Mouse (Mus musculus) CH12.LX (cell line): ENCODE measurements around the gene Epb41l3. TPM values are rescaled to one million over a fixed set of nuclear protein-coding genes. Genes with fewer than 3 reads are reported as not detected.

Experiments
- DNase-seq: peaks from one replicate; pipeline ENCODE4 v3.0.0-alpha.2; 2013; ENCODE audit errors: extremely low read depth
- H3K27ac ChIP-seq: 2 replicates; pipeline ENCODE4 v1.5.1; 2012; ENCODE audit warnings: low read depth, mild to moderate bottlenecking, control low read depth, moderate library complexity; ENCODE audit not compliant: insufficient read depth
- H3K27me3 ChIP-seq: replicated peaks from 2 replicates; pipeline ENCODE3; 2012; ENCODE audit warnings: inconsistent platforms
- H3K36me3 ChIP-seq, 2 experiments: replicated peaks in 1 of 2; 2 replicates each; pipeline versions ENCODE3 to v1.6.1; 2012; ENCODE audit warnings: inconsistent platforms in 1 of 2, low read length in 1 of 2, mild to moderate bottlenecking in 1 of 2, mixed read lengths in 1 of 2, moderate library complexity in 1 of 2; ENCODE audit not compliant: control insufficient read depth in 1 of 2, insufficient read depth in 1 of 2
- H3K4me1 ChIP-seq, 2 experiments: 2 replicates each; pipeline ENCODE4 v1.6.1; 2012; ENCODE audit warnings: inconsistent platforms in 1 of 2, moderate library complexity in 1 of 2; ENCODE audit not compliant: insufficient read depth in 2 of 2, control insufficient read depth in 1 of 2
- H3K4me2 ChIP-seq: 2 replicates; pipeline ENCODE4 v1.6.1; 2012; ENCODE audit warnings: low read depth, mild to moderate bottlenecking, control low read depth; ENCODE audit not compliant: poor library complexity, insufficient read depth, severe bottlenecking
- H3K4me3 ChIP-seq, 3 experiments: fragments of 150-350 bp in 1 of 3; sonication (generic) in 1 of 3; replicated peaks in 1 of 3; 2 replicates each; pipeline versions ENCODE3 to v1.5.1; 2011 to 2012; ENCODE audit warnings: low read depth in 2 of 3, low read length in 2 of 3, mild to moderate bottlenecking in 2 of 3, moderate library complexity in 2 of 3, control low read depth in 1 of 3, improper control_type of control experiment in 1 of 3, inconsistent platforms in 1 of 3, mixed read lengths in 1 of 3; ENCODE audit not compliant: poor library complexity in 1 of 3
- H3K79me2 ChIP-seq: replicated peaks from 2 replicates; pipeline ENCODE4 v1.6.1; 2012; ENCODE audit warnings: mild to moderate bottlenecking, moderate library complexity; ENCODE audit not compliant: control insufficient read depth, poor library complexity, insufficient read depth, severe bottlenecking; ENCODE audit errors: extremely low read depth
- H3K9ac ChIP-seq: 2 replicates; pipeline ENCODE4 v1.6.1; 2012; ENCODE audit warnings: low read depth, mild to moderate bottlenecking, control low read depth, moderate library complexity; ENCODE audit not compliant: insufficient read depth
- H3K9me3 ChIP-seq: replicated peaks from 2 replicates; pipeline ENCODE3; 2012; ENCODE audit warnings: low read length, inconsistent platforms, mixed read lengths
- CHD1 ChIP-seq: IDR thresholded peaks from 2 replicates; pipeline ENCODE4 v1.6.1; 2012; ENCODE audit warnings: low read depth, low read length, improper control_type of control experiment, inconsistent platforms
- E2F4 ChIP-seq: IDR thresholded peaks from 2 replicates; pipeline ENCODE4 v1.6.1; 2011; ENCODE audit warnings: low read depth, low read length, improper control_type of control experiment; ENCODE audit not compliant: insufficient replicate concordance
- ELF1 ChIP-seq: IDR thresholded peaks from 2 replicates; pipeline ENCODE4 v1.6.1; 2014; ENCODE audit warnings: low read depth, mild to moderate bottlenecking, inconsistent platforms, low read length, improper control_type of control experiment
- EP300 ChIP-seq: IDR thresholded peaks from 2 replicates; pipeline ENCODE4 v1.6.1; 2011; ENCODE audit warnings: low read length, improper control_type of control experiment
- HCFC1 ChIP-seq: IDR thresholded peaks from 2 replicates; pipeline ENCODE4 v1.6.1; 2012; ENCODE audit warnings: low read depth, mild to moderate bottlenecking, inconsistent platforms, low read length, improper control_type of control experiment
- IRF4 ChIP-seq: IDR thresholded peaks from 2 replicates; pipeline ENCODE4 v1.6.1; 2014; ENCODE audit warnings: low read depth, mild to moderate bottlenecking, inconsistent platforms, low read length, improper control_type of control experiment
- JUN ChIP-seq: IDR thresholded peaks from 2 replicates; pipeline ENCODE4 v1.6.1; 2011; ENCODE audit warnings: low read depth, mild to moderate bottlenecking, low read length, improper control_type of control experiment, moderate library complexity; ENCODE audit not compliant: insufficient read depth
- MEF2A ChIP-seq: IDR thresholded peaks from 2 replicates; pipeline ENCODE4 v1.6.1; 2014; ENCODE audit warnings: low read depth, mild to moderate bottlenecking, inconsistent platforms, low read length, improper control_type of control experiment, borderline replicate concordance
- MXI1 ChIP-seq: IDR thresholded peaks from 2 replicates; pipeline ENCODE4 v1.6.1; 2011; ENCODE audit warnings: mild to moderate bottlenecking, low read depth, low read length, improper control_type of control experiment
- MYC ChIP-seq: IDR thresholded peaks from 2 replicates; pipeline ENCODE4 v1.6.1; 2011; ENCODE audit warnings: low read depth, mild to moderate bottlenecking, improper control_type of control experiment, low read length
- NELFE ChIP-seq: IDR thresholded peaks from 2 replicates; pipeline ENCODE4 v1.6.1; 2011; ENCODE audit warnings: low read depth, low read length, improper control_type of control experiment
- NRF1 ChIP-seq: IDR thresholded peaks from 2 replicates; pipeline ENCODE4 v1.6.1; 2014; ENCODE audit warnings: low read depth, mild to moderate bottlenecking, inconsistent platforms, low read length, improper control_type of control experiment, moderate library complexity
- PAX5 ChIP-seq: IDR thresholded peaks from 2 replicates; pipeline ENCODE4 v1.6.1; 2012; ENCODE audit warnings: low read length, inconsistent platforms, mixed read lengths
- POLR2AphosphoS2 ChIP-seq: IDR thresholded peaks from 2 replicates; pipeline ENCODE4 v1.6.1; 2011; ENCODE audit warnings: low read depth, low read length, improper control_type of control experiment
- SIN3A ChIP-seq: IDR thresholded peaks from 2 replicates; pipeline ENCODE4 v1.6.1; 2012; ENCODE audit warnings: low read length, improper control_type of control experiment, inconsistent platforms
- SMC3 ChIP-seq: IDR thresholded peaks from 2 replicates; pipeline ENCODE4 v1.6.1; 2011; ENCODE audit warnings: low read depth, low read length, improper control_type of control experiment
- TBP ChIP-seq: conservative IDR thresholded peaks from 2 replicates; pipeline ENCODE4 v1.6.1; 2011; ENCODE audit warnings: low read depth, low read length, improper control_type of control experiment
- UBTF ChIP-seq: IDR thresholded peaks from 2 replicates; pipeline ENCODE4 v1.6.1; 2012; ENCODE audit warnings: low read depth, mild to moderate bottlenecking, inconsistent platforms, low read length, improper control_type of control experiment, moderate library complexity
- ZC3H11A ChIP-seq: IDR thresholded peaks from 2 replicates; pipeline ENCODE4 v1.6.1; 2012; ENCODE audit warnings: low read depth, mild to moderate bottlenecking, inconsistent platforms, low read length, improper control_type of control experiment
- ZKSCAN1 ChIP-seq: IDR thresholded peaks from 2 replicates; pipeline ENCODE4 v1.6.1; 2012; ENCODE audit warnings: low read depth, inconsistent platforms, low read length, improper control_type of control experiment, borderline replicate concordance
- ZNF384 ChIP-seq: IDR thresholded peaks from 2 replicates; pipeline ENCODE4 v1.6.1; 2012; ENCODE audit warnings: low read depth, low read length, improper control_type of control experiment, inconsistent platforms
- dilution Hi-C: fragments of 300-500 bp; cut with MboI; formaldehyde crosslinking; loops from 2 replicates; pipeline ENCODE4 v1.14.3; 2020; ENCODE audit warnings: low sequenced_read_pairs; ENCODE audit not compliant: extremely low pct_unique_long_range_greater_than_20kb, extremely low pct_ligation_motif_present
- in situ Hi-C: fragments of 300-500 bp; cut with MboI; formaldehyde crosslinking; loops from 3 replicates; pipeline ENCODE4 v1.14.3; 2019; ENCODE audit warnings: low sequenced_read_pairs, low pct_ligation_motif_present, low pct_unique_long_range_greater_than_20kb, mixed read lengths
- polyA plus RNA-seq: library from polyadenylated mRNA; unstranded; fragments of >175 nt; gene quantifications from 2 replicates; pipeline ENCODE4 v1.2.1, GENCODE M21; 2012; ENCODE audit warnings: low read depth; ENCODE audit not compliant: insufficient read length
- total RNA-seq, 2 experiments: library from RNA; depleted of rRNA; stranded (reverse); fragments of 300-350 nt in 1 of 2; fragments of >200 nt in 1 of 2; gene quantifications; 2 replicates each; pipeline ENCODE4 v1.2.3; 2012 to 2014

Epb41l3 gene
- total RNA-seq (2012; rRNA removed) (not detected in 2 replicates), total RNA-seq (2014; rRNA removed) (not detected in 2 replicates), polyA plus RNA-seq (0.29 TPM in 1 of 2 replicates, not detected in the other)

DNA sequence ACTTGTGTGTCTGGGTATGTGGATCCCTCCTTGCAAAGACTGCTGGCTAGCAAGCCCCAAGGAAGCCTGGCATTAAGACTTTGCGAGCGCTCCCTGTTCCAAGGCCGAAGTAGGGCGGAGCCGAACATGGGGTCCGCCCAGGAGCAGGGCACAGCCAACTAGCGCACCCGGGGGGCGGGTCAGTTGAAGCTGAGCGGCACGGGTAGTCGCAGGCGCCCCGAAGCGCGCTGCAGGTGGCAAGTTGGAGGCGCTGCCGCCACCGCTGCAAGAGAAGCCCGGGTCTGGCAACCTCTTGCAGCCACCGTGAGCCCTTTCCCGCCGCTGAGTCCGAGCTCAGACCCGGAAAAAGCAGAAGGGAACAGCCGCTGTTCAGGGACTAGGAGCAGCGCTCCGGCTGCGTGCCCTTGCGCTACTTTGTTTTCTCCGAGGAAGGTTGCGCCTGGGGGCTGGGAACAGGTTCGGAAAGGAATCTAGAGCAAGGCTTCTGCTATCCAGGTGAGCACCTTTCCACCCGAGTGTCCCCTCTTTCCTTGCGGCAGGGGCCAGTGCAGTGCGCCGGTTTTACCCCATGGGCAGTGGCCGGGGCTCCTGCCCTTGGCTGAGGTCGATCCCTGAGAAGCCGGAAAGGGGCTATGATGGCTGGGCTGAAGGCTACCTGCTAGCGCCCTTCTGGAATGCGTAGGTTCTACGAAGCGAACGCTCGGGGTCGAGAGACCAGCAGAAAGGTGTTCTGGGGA lies at the start of gene Epb41l3:
Epb41l3 (plus strand) TSS at position 183 of the 737 bp plus-strand sequence.
- Histone ChIP-seq H3K9me3 (peaks cover 78% of the 10 kb centered on the region), H3K4me3 (no peak within 1 kb of the TSS), H3K27ac (no peak within 1 kb of the TSS), H3K4me2 (no peak within 1 kb of the TSS), H3K79me2 (no peaks in the 10 kb centered on the region), H3K4me1 (no peaks in the 10 kb centered on the region), H3K36me3 (no peaks in the 10 kb centered on the region), H3K27me3 (no peaks in the 10 kb centered on the region), H3K9ac (no peak within 1 kb of the TSS)
- TF ChIP-seq SMC3 (no peak), ZNF384 (no peak), EP300 (no peak), TBP (no peak), ELF1 (no peak), JUN (no peak), NRF1 (no peak), PAX5 (no peak), UBTF (no peak)
- no peak for DNase-seq
- dilution Hi-C loops: no loop called here
- in situ Hi-C loops: no loop called here

- Histone ChIP-seq H3K4me1 (no peaks in the 10 kb centered on the region), H3K79me2 (no peaks in the 10 kb centered on the region), H3K4me3 (no peak overlapping the region), H3K36me3 (no peaks in the 10 kb centered on the region), H3K27me3 (no peaks in the 10 kb centered on the region), H3K27ac (no peak overlapping the region), H3K4me2 (no peak overlapping the region), H3K9ac (no peak overlapping the region), H3K9me3 (peaks cover 64% of the 10 kb centered on the region)
- DNase-seq: no peak
- dilution Hi-C loops (no loop called here), in situ Hi-C loops (no loop called here)
- TF ChIP-seq ZKSCAN1: no peak
- TF ChIP-seq MEF2A: no peak
- no peak for TF ChIP-seq E2F4
- TF ChIP-seq IRF4: no peak
- TF ChIP-seq MXI1: no peak
- no peak for TF ChIP-seq NELFE
- no peak for TF ChIP-seq SIN3A
- no peak for TF ChIP-seq SMC3
- TF ChIP-seq UBTF: no peak
- TF ChIP-seq MYC: no peak
- TF ChIP-seq HCFC1: no peak
- no peak for TF ChIP-seq POLR2AphosphoS2
- TF ChIP-seq ZC3H11A: no peak
- TF ChIP-seq CHD1: no peak
These were observed 36.5 kb upstream of the Epb41l3 start for GRCm38 (mm10) chr17:69038760-69039675.
